Mouse (Mus musculus) forebrain, embryonic 11.5 days (tissue): ENCODE data around the gene Plekha5. TPM values are rescaled to one million over a fixed set of nuclear protein-coding genes. Genes with fewer than 3 reads are reported as not detected.
"Not testable (repeated sequence)": the region's sequence is repeated elsewhere in the genome, so short reads cannot be mapped to it uniquely, and the experiment has no call there.

Experiments
- ATAC-seq: fragments of 200-750 bp; cut with Nextera tagmentation; replicated peaks from 2 replicates; pipeline ENCODE4 v1.8.0; 2017; ENCODE audit warnings: moderate TSS enrichment; ENCODE audit not compliant: low FRiP score
- DNase-seq: peaks from one replicate; pipeline ENCODE4 v3.0.0-alpha.2; 2017; ENCODE audit warnings: low spot score
- H3K27ac ChIP-seq: fragments of 300-500 bp; sonication (generic); 2 replicates; pipeline ENCODE4 v1.5.1; 2014; ENCODE audit warnings: low read depth, low read length
- H3K27me3 ChIP-seq: fragments of 300-500 bp; sonication (generic); 2 replicates; pipeline ENCODE4 v1.6.1; 2014; ENCODE audit warnings: mild to moderate bottlenecking, low read length, mixed read lengths; ENCODE audit not compliant: control insufficient read depth, insufficient read depth
- H3K36me3 ChIP-seq: fragments of 300-500 bp; sonication (generic); 2 replicates; pipeline ENCODE4 v1.6.1; 2014; ENCODE audit warnings: mild to moderate bottlenecking, low read length, moderate library complexity, mixed read lengths; ENCODE audit not compliant: control insufficient read depth, insufficient read depth
- H3K4me1 ChIP-seq: fragments of 300-500 bp; sonication (generic); replicated peaks from 2 replicates; pipeline ENCODE4 v1.6.1; 2014; ENCODE audit warnings: low read length, mixed read lengths; ENCODE audit not compliant: control insufficient read depth, insufficient read depth
- H3K4me2 ChIP-seq: fragments of 300-500 bp; sonication (generic); 2 replicates; pipeline ENCODE4 v1.6.1; 2014; ENCODE audit warnings: low read depth, mild to moderate bottlenecking, low read length, moderate library complexity, mixed read lengths; ENCODE audit not compliant: severe bottlenecking
- H3K4me3 ChIP-seq: fragments of 300-500 bp; sonication (generic); 2 replicates; pipeline ENCODE4 v1.5.1; 2014; ENCODE audit warnings: low read depth, low read length
- H3K9ac ChIP-seq: fragments of 300-500 bp; sonication (generic); 2 replicates; pipeline ENCODE4 v1.6.1; 2014; ENCODE audit warnings: low read length
- H3K9me3 ChIP-seq: fragments of 300-500 bp; sonication (generic); 2 replicates; pipeline ENCODE4 v1.6.1; 2016; ENCODE audit warnings: low read length, mixed read lengths; ENCODE audit not compliant: control insufficient read depth
- WGBS: fragments of 180-500 bp; shearing (Covaris S2); extraction: QIAGEN DNeasy Blood & Tissue Kit; methylation state at CpG from one replicate; pipeline ENCODE4 v1.1.7; 2014; 5-methylcytosine and 5-hydroxymethylcytosine counted together
- polyA plus RNA-seq: library from polyadenylated mRNA; unstranded; fragments of >200 nt; fragmentation: Nextera tagmentation; extraction: Ambion mirVana; gene quantifications from 2 replicates; pipeline ENCODE4 v1.2.1, GENCODE M21; 2014

The Plekha5 gene
- polyA plus RNA-seq, 1 experiment from 2014 or later = 63.1 TPM

- 72% methylated on average over 3 of the region's 3 CpGs for WGBS
- no peak for DNase-seq
- Histone ChIP-seq H3K4me1 (peaks cover 11% of the 10 kb centered on the region; the same call in 1 of the 2 replicates), H3K27ac (no peak overlapping the region), H3K36me3 (no peaks in the 10 kb centered on the region), H3K27me3 (no peaks in the 10 kb centered on the region), H3K4me3 (no peak overlapping the region), H3K9me3 (no peaks in the 10 kb centered on the region), H3K9ac (no peak overlapping the region), H3K4me2 (no peak overlapping the region)
- no peak for ATAC-seq
These were observed 92.3 kb downstream of the Plekha5 start for GRCm38 (mm10) chr6:140516202-140516601.

- Histone ChIP-seq H3K27ac (no peak overlapping the region), H3K4me1 (peaks cover 11% of the 10 kb centered on the region; the same call in 1 of the 2 replicates), H3K9me3 (no peaks in the 10 kb centered on the region), H3K27me3 (no peaks in the 10 kb centered on the region), H3K4me2 (no peak overlapping the region), H3K36me3 (no peaks in the 10 kb centered on the region), H3K9ac (no peak overlapping the region), H3K4me3 (no peak overlapping the region)
- DNase-seq (no peak), ATAC-seq (no peak)
- 62% methylated on average over 1 of the region's 1 CpGs for WGBS
These were observed 93.3 kb downstream of the Plekha5 start for GRCm38 (mm10) chr6:140517188-140517587.

GRCm38 (mm10) chr6:140519019-140519418 is 95.2 kb downstream of the Plekha5 start:
- H3K27ac ChIP-seq = no peak overlapping the region
- no peak overlapping the region for H3K4me2 ChIP-seq
- WGBS = 67% methylated on average over 13 of the region's 13 CpGs
- no peak for DNase-seq
- no peaks in the 10 kb centered on the region for H3K9me3 ChIP-seq
- H3K9ac ChIP-seq = no peak overlapping the region
- no peak overlapping the region for H3K4me3 ChIP-seq
- H3K36me3 ChIP-seq = no peaks in the 10 kb centered on the region
- H3K4me1 ChIP-seq = peaks cover 8% of the 10 kb centered on the region; the same call in 1 of the 2 replicates
- no peak for ATAC-seq
- no peaks in the 10 kb centered on the region for H3K27me3 ChIP-seq

GRCm38 (mm10) chr6:140519488-140520159 is 95.8 kb downstream of the Plekha5 start:
- Histone ChIP-seq H3K27me3 (no peaks in the 10 kb centered on the region), H3K27ac (no peak overlapping the region), H3K4me2 (no peak overlapping the region), H3K9ac (no peak overlapping the region), H3K36me3 (no peaks in the 10 kb centered on the region), H3K9me3 (no peaks in the 10 kb centered on the region), H3K4me3 (no peak overlapping the region), H3K4me1 (peaks cover 8% of the 10 kb centered on the region; the same call in 1 of the 2 replicates)
- no peak for DNase-seq
- 37% methylated on average over 10 of the region's 10 CpGs for WGBS
- ATAC-seq = no peak

- no peak for ATAC-seq
- no peak overlapping the region for H3K27ac ChIP-seq
These were observed 97.1 kb downstream of the Plekha5 start for GRCm38 (mm10) chr6:140520961-140521360.

GRCm38 (mm10) chr6:140521832-140522231 is 98.0 kb downstream of the Plekha5 start:
- H3K36me3 ChIP-seq = no peaks in the 10 kb centered on the region
- no peak overlapping the region for H3K27ac ChIP-seq
- no peak overlapping the region for H3K9ac ChIP-seq
- ATAC-seq (no peak), DNase-seq (no peak)
- 70% methylated on average over 5 of the region's 5 CpGs for WGBS
- no peak overlapping the region for H3K4me2 ChIP-seq
- no peak overlapping the region for H3K4me3 ChIP-seq
- no peaks in the 10 kb centered on the region for H3K27me3 ChIP-seq
- no peaks in the 10 kb centered on the region for H3K9me3 ChIP-seq
- H3K4me1 ChIP-seq = peaks cover 8% of the 10 kb centered on the region; the same call in 1 of the 2 replicates

More at GRCm38 (mm10) chr6:140520961-140521360, 97.1 kb downstream of the Plekha5 start:
- no peak overlapping the region for H3K4me2 ChIP-seq
- H3K27me3 ChIP-seq = no peaks in the 10 kb centered on the region
- no peaks in the 10 kb centered on the region for H3K9me3 ChIP-seq
- H3K9ac ChIP-seq = no peak overlapping the region
- H3K4me1 ChIP-seq = peaks cover 8% of the 10 kb centered on the region; the same call in 1 of the 2 replicates
- 49% methylated on average over 6 of the region's 6 CpGs for WGBS
- H3K36me3 ChIP-seq = no peaks in the 10 kb centered on the region
- no peak overlapping the region for H3K4me3 ChIP-seq
- DNase-seq = no peak

DNA sequence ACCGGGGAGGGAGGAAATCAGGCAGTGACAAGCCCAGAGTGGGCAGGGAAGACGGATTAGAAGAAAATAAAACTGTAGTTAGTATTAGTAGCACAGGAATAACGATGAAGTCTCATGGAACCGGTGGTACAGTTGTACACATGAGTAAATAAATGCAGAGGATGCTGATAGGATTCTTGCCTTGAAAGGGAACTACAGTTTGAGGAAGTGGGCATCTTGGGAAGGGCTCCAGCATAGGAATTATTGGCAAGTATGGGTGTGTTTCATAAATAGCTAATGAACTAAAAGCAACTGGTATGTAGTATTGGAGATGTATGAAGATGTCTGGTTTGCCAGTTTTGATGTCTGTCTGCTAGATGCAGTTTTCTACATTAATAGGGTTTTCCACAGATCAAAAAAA is 99.7 kb downstream of the Plekha5 start:
- H3K4me3 ChIP-seq = no peak overlapping the region
- H3K27ac ChIP-seq = no peak overlapping the region
- ATAC-seq (no peak), DNase-seq (no peak)
- no peak overlapping the region for H3K4me2 ChIP-seq
- no peak overlapping the region for H3K9ac ChIP-seq
- no peaks in the 10 kb centered on the region for H3K9me3 ChIP-seq
- H3K27me3 ChIP-seq = no peaks in the 10 kb centered on the region
- 87% methylated on average over 4 of the region's 4 CpGs for WGBS
- no peaks in the 10 kb centered on the region; the same call in 1 of the 2 replicates for H3K36me3 ChIP-seq
- H3K4me1 ChIP-seq = peaks cover 8% of the 10 kb centered on the region; the same call in 1 of the 2 replicates

DNA sequence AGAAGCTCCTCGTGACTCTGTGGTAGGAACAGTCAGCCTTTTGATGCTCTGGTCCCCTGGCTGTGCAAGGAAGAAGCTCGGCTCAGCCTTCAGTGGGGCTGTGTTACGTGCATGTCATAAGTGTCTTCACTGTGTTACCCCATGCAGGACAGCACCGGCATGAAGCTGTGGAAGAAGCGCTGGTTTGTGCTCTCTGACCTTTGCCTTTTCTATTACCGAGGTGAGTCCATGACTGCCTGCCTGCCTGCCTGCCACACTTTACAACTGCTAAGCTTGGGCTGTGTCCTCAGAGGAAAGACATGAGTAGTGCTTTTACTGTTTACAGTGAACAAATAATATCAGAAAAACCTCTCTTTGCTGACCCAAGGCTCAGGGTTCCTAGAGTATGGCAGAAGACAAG is 104.6 kb downstream of the Plekha5 start:
- Histone ChIP-seq H3K4me2 (no peak overlapping the region), H3K9me3 (no peaks in the 10 kb centered on the region), H3K9ac (no peak overlapping the region), H3K27ac (no peak overlapping the region), H3K4me1 (no peaks in the 10 kb centered on the region), H3K36me3 (no peaks in the 10 kb centered on the region; the same call in 1 of the 2 replicates), H3K27me3 (no peaks in the 10 kb centered on the region), H3K4me3 (no peak overlapping the region)
- ATAC-seq (no peak), DNase-seq (no peak)
- WGBS = 90% methylated on average over 6 of the region's 6 CpGs

GRCm38 (mm10) chr6:140532858-140533257 is 109.0 kb downstream of the Plekha5 start:
- not testable (repeated sequence) for H3K9me3 ChIP-seq, H3K4me2 ChIP-seq, DNase-seq, H3K4me3 ChIP-seq, H3K27ac ChIP-seq, H3K4me1 ChIP-seq, H3K9ac ChIP-seq, H3K27me3 ChIP-seq, ATAC-seq, H3K36me3 ChIP-seq
- WGBS = 85% methylated on average over 1 of the region's 1 CpGs
